Mouse (Mus musculus): ENCODE measurements around the gene Tspan4.

DNA sequence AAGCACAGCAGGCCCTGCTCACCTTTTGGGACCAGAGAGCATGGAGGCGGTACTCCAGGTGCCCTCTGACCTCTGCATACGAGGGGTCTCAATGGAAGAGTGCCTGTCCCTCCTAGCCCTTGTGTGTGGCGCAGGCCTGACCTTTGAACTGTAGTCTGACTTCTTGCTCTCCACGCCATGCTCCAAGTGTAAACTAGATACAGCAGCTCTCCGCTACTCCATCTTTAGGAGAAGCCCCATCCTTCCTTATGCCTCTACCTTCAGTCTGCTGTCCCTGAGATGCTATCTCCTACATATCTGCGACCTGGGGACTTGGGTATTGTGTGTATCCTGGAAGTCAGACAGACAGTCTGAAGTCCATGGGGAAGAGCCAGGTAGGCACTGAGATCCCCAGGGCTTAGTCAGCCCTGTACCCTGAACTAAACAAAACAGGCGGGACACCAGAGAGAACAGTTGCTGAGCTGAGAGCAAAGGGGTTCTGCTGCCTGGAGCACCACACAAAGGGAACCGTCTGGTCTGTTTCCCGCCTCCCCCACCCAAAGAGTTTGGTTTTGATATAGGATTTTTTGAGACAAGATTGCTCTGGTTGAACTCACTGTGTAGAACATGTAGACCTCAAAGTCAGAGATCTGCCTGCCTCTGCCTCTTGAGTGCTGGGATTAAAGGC, 39.1 kb upstream of the Tspan4 start:
- TF ChIP-seq CTCF (IDR thresholded peaks at IDR 0.05; ENCODE audit: low read depth) = no peak
- TF ChIP-seq EP300 (IDR thresholded peaks at IDR 0.05; ENCODE audit: low read depth) = no peak
